Mouse (Mus musculus): ENCODE data around the gene Hamp2. TPM values are rescaled to one million over a fixed set of nuclear protein-coding genes. Genes with fewer than 3 reads are reported as not detected.

The Hamp2 gene
- polyA plus RNA-seq, 1 experiment: not detected

- WGBS: 72% methylated on average over 8 of the region's 8 CpGs
- Histone ChIP-seq H3K27ac (ENCODE audit: control insufficient read depth, insufficient read depth, low read depth, low read length, poor library complexity) (no peak within 1 kb of the TSS), H3K4me3 (replicated peaks; ENCODE audit: control insufficient read depth, low read depth, low read length) (no peak within 1 kb of the TSS), H3K4me1 (ENCODE audit: control insufficient read depth, insufficient read depth, low read length) (peaks cover 4% of the 10 kb centered on the region; the same call in 1 of the 2 replicates)
- TF ChIP-seq POLR2A (IDR thresholded peaks at IDR 0.05; ENCODE audit: borderline replicate concordance, control insufficient read depth, low read depth, low read length) (no peak), CTCF (IDR thresholded peaks at IDR 0.05; ENCODE audit: control insufficient read depth, insufficient read depth, low read length) (no peak)
Observed at GRCm38 (mm10) chr7:30914732-30915131, 9.7 kb downstream of the Hamp2 start, which contains the start of gene Mag. Mag (minus strand) TSS chr7:30914873.

DNA sequence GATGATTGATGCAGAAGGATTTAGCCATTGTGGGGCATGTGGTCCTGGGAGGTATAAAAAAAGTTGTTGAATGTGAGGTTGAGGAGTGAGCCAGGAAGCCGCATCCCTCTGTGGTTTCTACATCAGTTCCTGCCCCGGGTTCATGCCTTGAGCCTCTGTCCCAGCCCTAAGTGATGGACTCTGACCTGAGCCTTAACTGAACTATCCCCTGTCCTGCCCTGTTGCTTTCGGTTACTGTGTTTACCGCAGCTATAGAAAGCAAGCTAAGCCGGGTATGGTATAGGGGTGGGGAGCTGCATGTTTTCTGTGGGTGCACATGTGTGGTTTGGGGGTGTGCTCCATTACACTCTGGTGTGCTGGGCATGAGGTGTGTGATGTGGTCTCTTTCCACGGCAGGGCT lies 14.7 kb downstream of the Hamp2 start:
- H3K4me3 ChIP-seq (replicated peaks; ENCODE audit: control insufficient read depth, low read depth, low read length): no peak overlapping the region
- TF ChIP-seq POLR2A (IDR thresholded peaks at IDR 0.05; ENCODE audit: borderline replicate concordance, control insufficient read depth, low read depth, low read length): no peak
- TF ChIP-seq CTCF (IDR thresholded peaks at IDR 0.05; ENCODE audit: control insufficient read depth, insufficient read depth, low read length): no peak
- no peaks in the 10 kb centered on the region; the same call in 1 of the 2 replicates for H3K4me1 ChIP-seq (ENCODE audit: control insufficient read depth, insufficient read depth, low read length)
- 21% methylated on average over 6 of the region's 6 CpGs for WGBS
- H3K27ac ChIP-seq (ENCODE audit: control insufficient read depth, insufficient read depth, low read depth, low read length, poor library complexity): no peak overlapping the region

- no peaks in the 10 kb centered on the region; the same call in 1 of the 2 replicates for H3K4me1 ChIP-seq (ENCODE audit: control insufficient read depth, insufficient read depth, low read length)
- TF ChIP-seq CTCF (IDR thresholded peaks at IDR 0.05; ENCODE audit: control insufficient read depth, insufficient read depth, low read length) (no peak), POLR2A (IDR thresholded peaks at IDR 0.05; ENCODE audit: borderline replicate concordance, control insufficient read depth, low read depth, low read length) (peak; percentile 42; the same call in 1 of the 2 replicates)
- H3K4me3 ChIP-seq (replicated peaks; ENCODE audit: control insufficient read depth, low read depth, low read length): peak overlapping the region; percentile 57
- 0 out of 2 replicates have a peak overlapping the region, but pooled peaks have one; percentile 21 for H3K27ac ChIP-seq (ENCODE audit: control insufficient read depth, insufficient read depth, low read depth, low read length, poor library complexity)
- WGBS: 20% methylated on average over 16 of the region's 17 CpGs
Observed at GRCm38 (mm10) chr7:30908992-30909431, 15.5 kb downstream of the Hamp2 start.

GRCm38 (mm10) chr7:30908277-30908991 lies 16.0 kb downstream of the Hamp2 start:
- peak overlapping the region; percentile 57 for H3K4me3 ChIP-seq (replicated peaks; ENCODE audit: control insufficient read depth, low read depth, low read length)
- 10% methylated on average over 25 of the region's 26 CpGs for WGBS
- no peak overlapping the region for H3K27ac ChIP-seq (ENCODE audit: control insufficient read depth, insufficient read depth, low read depth, low read length, poor library complexity)
- H3K4me1 ChIP-seq (ENCODE audit: control insufficient read depth, insufficient read depth, low read length): no peaks in the 10 kb centered on the region; the same call in 1 of the 2 replicates
- TF ChIP-seq POLR2A (IDR thresholded peaks at IDR 0.05; ENCODE audit: borderline replicate concordance, control insufficient read depth, low read depth, low read length) (no peak), CTCF (IDR thresholded peaks at IDR 0.05; ENCODE audit: control insufficient read depth, insufficient read depth, low read length) (no peak)

GRCm38 (mm10) chr7:30904042-30904441 lies 20.4 kb downstream of the Hamp2 start:
- WGBS: 18% methylated on average over 4 of the region's 4 CpGs
- no peak overlapping the region for H3K4me3 ChIP-seq (replicated peaks; ENCODE audit: control insufficient read depth, low read depth, low read length)
- no peak overlapping the region for H3K27ac ChIP-seq (ENCODE audit: control insufficient read depth, insufficient read depth, low read depth, low read length, poor library complexity)
- TF ChIP-seq CTCF (IDR thresholded peaks at IDR 0.05; ENCODE audit: control insufficient read depth, insufficient read depth, low read length) (peak; percentile 69), POLR2A (IDR thresholded peaks at IDR 0.05; ENCODE audit: borderline replicate concordance, control insufficient read depth, low read depth, low read length) (no peak)
- H3K4me1 ChIP-seq (ENCODE audit: control insufficient read depth, insufficient read depth, low read length): no peaks in the 10 kb centered on the region

DNA sequence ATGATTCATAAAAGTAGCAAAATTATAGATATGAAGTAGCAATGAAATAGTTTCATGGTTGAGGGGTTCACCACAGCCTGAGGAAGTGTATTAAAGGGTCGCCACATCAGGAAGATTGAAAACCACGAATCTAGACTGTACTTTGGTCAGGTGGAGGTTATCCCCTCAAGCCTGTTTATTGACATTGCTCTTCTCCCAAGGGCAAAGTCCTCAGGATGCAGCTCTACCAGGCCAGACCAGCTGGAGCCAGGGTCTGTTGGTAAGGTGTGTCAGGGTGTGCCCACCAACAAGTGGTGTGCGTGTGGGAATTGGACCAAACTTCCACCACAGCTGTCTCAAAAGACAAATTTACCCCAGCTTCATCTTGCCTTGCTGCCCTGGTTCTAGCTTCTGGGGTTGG lies 29.3 kb downstream of the Hamp2 start:
- Histone ChIP-seq H3K27ac (ENCODE audit: control insufficient read depth, insufficient read depth, low read depth, low read length, poor library complexity) (peak overlapping the region; percentile 45), H3K4me1 (ENCODE audit: control insufficient read depth, insufficient read depth, low read length) (peaks cover 3% of the 10 kb centered on the region; the same call in 1 of the 2 replicates), H3K4me3 (replicated peaks; ENCODE audit: control insufficient read depth, low read depth, low read length) (no peak overlapping the region)
- 38% methylated on average over 3 of the region's 3 CpGs for WGBS
- TF ChIP-seq CTCF (IDR thresholded peaks at IDR 0.05; ENCODE audit: control insufficient read depth, insufficient read depth, low read length) (no peak), POLR2A (IDR thresholded peaks at IDR 0.05; ENCODE audit: borderline replicate concordance, control insufficient read depth, low read depth, low read length) (no peak)

DNA sequence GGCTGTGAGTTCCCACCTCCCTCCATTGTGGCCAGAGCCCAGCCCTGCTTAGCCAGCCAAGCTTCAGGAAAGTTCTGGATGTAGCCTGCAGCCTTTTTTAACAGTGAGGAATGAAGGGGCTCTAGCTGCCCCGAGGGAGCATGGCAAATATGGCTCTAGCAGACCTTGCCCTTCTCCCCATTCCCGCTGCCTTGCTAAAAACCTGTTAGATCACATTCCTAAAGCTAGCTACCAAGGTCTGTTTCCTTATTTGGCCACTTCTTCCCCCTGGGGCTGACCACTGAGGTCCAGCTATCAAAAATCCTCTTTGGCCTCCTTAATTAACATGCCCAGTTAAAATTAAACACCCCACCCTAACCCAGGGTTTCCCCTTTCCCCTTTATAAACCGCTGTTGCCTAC lies 32.0 kb downstream of the Hamp2 start:
- TF ChIP-seq POLR2A (IDR thresholded peaks at IDR 0.05; ENCODE audit: borderline replicate concordance, control insufficient read depth, low read depth, low read length) (no peak), CTCF (IDR thresholded peaks at IDR 0.05; ENCODE audit: control insufficient read depth, insufficient read depth, low read length) (no peak)
- Histone ChIP-seq H3K4me3 (replicated peaks; ENCODE audit: control insufficient read depth, low read depth, low read length) (no peak overlapping the region), H3K27ac (ENCODE audit: control insufficient read depth, insufficient read depth, low read depth, low read length, poor library complexity) (no peak overlapping the region), H3K4me1 (ENCODE audit: control insufficient read depth, insufficient read depth, low read length) (peaks cover 5% of the 10 kb centered on the region; the same call in 1 of the 2 replicates)
- WGBS: 73% methylated on average over 3 of the region's 3 CpGs

DNA sequence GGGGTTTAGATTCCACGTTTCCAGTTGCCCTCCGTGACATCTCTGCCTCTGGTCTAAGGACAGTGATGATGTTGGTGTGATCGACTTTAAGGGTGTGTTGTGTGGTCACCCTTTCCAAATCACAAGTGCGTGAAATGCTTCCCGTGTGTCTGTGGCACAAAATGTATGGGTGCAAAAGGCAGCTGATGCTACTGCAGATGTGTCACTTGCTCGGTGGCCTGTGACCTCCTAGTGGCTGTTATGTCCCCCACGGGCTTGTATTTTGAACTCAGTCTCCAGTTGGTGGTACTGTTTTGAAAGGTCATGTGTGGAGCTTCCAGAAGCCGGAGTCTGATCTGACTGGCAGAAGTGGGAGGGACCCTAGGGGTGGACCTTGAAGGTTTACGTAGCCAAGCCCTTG lies 32.7 kb downstream of the Hamp2 start:
- H3K4me3 ChIP-seq (replicated peaks; ENCODE audit: control insufficient read depth, low read depth, low read length): no peak overlapping the region
- no peak for TF ChIP-seq POLR2A (IDR thresholded peaks at IDR 0.05; ENCODE audit: borderline replicate concordance, control insufficient read depth, low read depth, low read length)
- TF ChIP-seq CTCF (IDR thresholded peaks at IDR 0.05; ENCODE audit: control insufficient read depth, insufficient read depth, low read length): no peak
- 75% methylated on average over 9 of the region's 9 CpGs for WGBS
- H3K27ac ChIP-seq (ENCODE audit: control insufficient read depth, insufficient read depth, low read depth, low read length, poor library complexity): peak overlapping the region; percentile 63
- H3K4me1 ChIP-seq (ENCODE audit: control insufficient read depth, insufficient read depth, low read length): peaks cover 6% of the 10 kb centered on the region; the same call in 1 of the 2 replicates

Data from bone marrow, adult 2 months (tissue).